Mouse (Mus musculus) ES-E14 (cell line): Measurements from ENCODE around the gene Oxct1.

Experiments
- CHD2 ChIP-seq: IDR thresholded peaks from 2 replicates; pipeline ENCODE4 v1.6.1; 2014; ENCODE audit warnings: mild to moderate bottlenecking, low read depth, low read length, inconsistent platforms
- MAFK ChIP-seq: IDR thresholded peaks from 2 replicates; pipeline ENCODE4 v1.6.1; 2014; ENCODE audit warnings: mild to moderate bottlenecking, low read depth, low read length, inconsistent platforms; ENCODE audit not compliant: insufficient read depth

DNA sequence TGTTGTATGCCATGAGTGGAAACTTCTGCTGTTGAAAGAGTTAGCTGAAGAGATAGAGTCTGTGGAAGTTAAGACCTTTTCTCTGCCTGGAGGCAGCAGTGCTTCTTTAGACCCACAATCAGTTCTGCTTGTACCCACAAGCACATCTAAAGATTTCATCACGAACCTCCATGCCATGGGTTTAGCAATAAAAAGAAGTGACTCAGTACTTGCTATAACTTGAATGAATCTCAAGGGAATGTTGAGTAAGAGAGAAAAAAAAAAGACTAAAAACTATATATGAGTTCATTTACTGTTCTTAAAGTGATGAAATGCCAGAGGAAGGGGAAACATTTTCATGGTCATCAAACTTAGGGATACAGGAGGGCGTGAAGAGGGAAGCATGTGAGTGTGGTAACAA is 25.6 kb upstream of the Oxct1 start:
- TF ChIP-seq CHD2 (no peak), MAFK (no peak)
